Mouse (Mus musculus): ENCODE results near the gene Bcl9l. TPM values are rescaled to one million over a fixed set of nuclear protein-coding genes. Genes with fewer than 3 reads are reported as not detected.

The Bcl9l gene
- total and polyA plus RNA-seq, 3 experiments = 0.58 to 5.1 TPM; not detected in 1

- no peaks in the 10 kb centered on the region for H3K9me3 ChIP-seq (replicated peaks; ENCODE audit: insufficient read depth, low read length)
- TF ChIP-seq ELF1 (IDR thresholded peaks at IDR 0.05; ENCODE audit: low read depth, low read length) (no peak), NRF1 (IDR thresholded peaks at IDR 0.05; ENCODE audit: insufficient read depth, low read depth, low read length, poor library complexity, severe bottlenecking) (no peak), CHD2 (IDR thresholded peaks at IDR 0.05; ENCODE audit: low read length) (no peak), TBP (IDR thresholded peaks at IDR 0.05; ENCODE audit: low read depth, low read length) (no peak), CHD1 (IDR thresholded peaks at IDR 0.05; ENCODE audit: low read depth, low read length) (no peak), MEF2A (IDR thresholded peaks at IDR 0.05; ENCODE audit: extremely low read depth, insufficient replicate concordance, low read depth, low read length, poor library complexity, severe bottlenecking) (no peak)
- no peaks in the 10 kb centered on the region for H3K4me1 ChIP-seq (ENCODE audit: control insufficient read depth in 1 of 2, insufficient read depth in 2 of 2, low read length in 2 of 2)
- no peaks in the 10 kb centered on the region for H3K36me3 ChIP-seq (ENCODE audit: control insufficient read depth in 1 of 2, insufficient read depth in 2 of 2, low read length in 2 of 2)
- no peak overlapping the region for H3K27ac ChIP-seq (ENCODE audit: control insufficient read depth, low read depth, low read length)
- H3K79me2 ChIP-seq (ENCODE audit: control insufficient read depth, insufficient read depth, low read length, poor library complexity) = no peaks in the 10 kb centered on the region
- no peak for DNase-seq (ENCODE audit: low read depth, low spot score)
- no peak overlapping the region for H3K9ac ChIP-seq (ENCODE audit: control insufficient read depth, low read depth, low read length, poor library complexity, severe bottlenecking)
- H3K4me3 ChIP-seq (ENCODE audit: control insufficient read depth in 1 of 2, insufficient read depth in 1 of 2, low read depth in 2 of 2, low read length in 2 of 2) = no peak overlapping the region
- H3K27me3 ChIP-seq (ENCODE audit: control insufficient read depth in 1 of 2, insufficient read depth in 2 of 2, low read length in 2 of 2) = no peaks in the 10 kb centered on the region
Measured at GRCm38 (mm10) chr9:44552161-44552560, 69.5 kb downstream of the Bcl9l start.

Other genes starting within 250 kb of the Bcl9l start
- 9.1 and 14.9 TPM in 2 replicates for gene Cbl, start 248.8 kb upstream of the Bcl9l start, total RNA-seq (2012; rRNA removed)
- 10 to 100 TPM; 36.8 to 41.1 TPM for gene Cbl, start 248.8 kb upstream of the Bcl9l start, polyA plus RNA-seq (2012; ENCODE audit: insufficient read depth in 1 of 2, insufficient read length in 2 of 2, low read depth in 1 of 2, low replicate concordance in 2 of 2, missing spikeins in 1 of 2)
- gene Ccdc153, start 242.1 kb upstream of the Bcl9l start, total RNA-seq (2012; rRNA removed) = not detected in 2 replicates
- gene Ccdc153, start 242.1 kb upstream of the Bcl9l start, polyA plus RNA-seq (2012; ENCODE audit: insufficient read depth in 1 of 2, insufficient read length in 2 of 2, low read depth in 1 of 2, low replicate concordance in 2 of 2, missing spikeins in 1 of 2) = not detected
- gene Pdzd3, start 231.4 kb upstream of the Bcl9l start, total RNA-seq (2012; rRNA removed) = not detected in 2 replicates
- gene Pdzd3, start 231.4 kb upstream of the Bcl9l start, polyA plus RNA-seq (2012; ENCODE audit: insufficient read depth in 1 of 2, insufficient read length in 2 of 2, low read depth in 1 of 2, low replicate concordance in 2 of 2, missing spikeins in 1 of 2) = under 1 TPM in 1 of 2 experiments, not detected in 1; 0.06 TPM
- gene Nlrx1, start 214.2 kb upstream of the Bcl9l start, total RNA-seq (2012; rRNA removed) = 1.2 and 1.5 TPM in 2 replicates
- gene Nlrx1, start 214.2 kb upstream of the Bcl9l start, polyA plus RNA-seq (2012; ENCODE audit: insufficient read depth in 1 of 2, insufficient read length in 2 of 2, low read depth in 1 of 2, low replicate concordance in 2 of 2, missing spikeins in 1 of 2) = 1 to 10 TPM in 1 of 2 experiments, not detected in 1; 7.0 TPM
- 2.5 and 4.1 TPM in 2 replicates for gene Abcg4, start 194.2 kb upstream of the Bcl9l start, total RNA-seq (2012; rRNA removed)
- gene Abcg4, start 194.2 kb upstream of the Bcl9l start, polyA plus RNA-seq (2012; ENCODE audit: insufficient read depth in 1 of 2, insufficient read length in 2 of 2, low read depth in 1 of 2, low replicate concordance in 2 of 2, missing spikeins in 1 of 2) = 10 to 100 TPM in 1 of 2 experiments, not detected in 1; 17.1 TPM
- gene Hinfp, start 177.2 kb upstream of the Bcl9l start, total RNA-seq (2012; rRNA removed) = 14.3 and 16.4 TPM in 2 replicates
- 10 to 100 TPM in 1 of 2 experiments, not detected in 1; 31.3 TPM for gene Hinfp, start 177.2 kb upstream of the Bcl9l start, polyA plus RNA-seq (2012; ENCODE audit: insufficient read depth in 1 of 2, insufficient read length in 2 of 2, low read depth in 1 of 2, low replicate concordance in 2 of 2, missing spikeins in 1 of 2)
- gene C2cd2l, start 162.5 kb upstream of the Bcl9l start, total RNA-seq (2012; rRNA removed) = 4.3 and 4.7 TPM in 2 replicates
- 10 to 100 TPM in 1 of 2 experiments, not detected in 1; 10.9 TPM for gene C2cd2l, start 162.5 kb upstream of the Bcl9l start, polyA plus RNA-seq (2012; ENCODE audit: insufficient read depth in 1 of 2, insufficient read length in 2 of 2, low read depth in 1 of 2, low replicate concordance in 2 of 2, missing spikeins in 1 of 2)
- 12.7 and 14.9 TPM in 2 replicates for gene Dpagt1, start 156.8 kb upstream of the Bcl9l start, total RNA-seq (2012; rRNA removed)
- gene Dpagt1, start 156.8 kb upstream of the Bcl9l start, polyA plus RNA-seq (2012; ENCODE audit: insufficient read depth in 1 of 2, insufficient read length in 2 of 2, low read depth in 1 of 2, low replicate concordance in 2 of 2, missing spikeins in 1 of 2) = 10 to 100 TPM in 1 of 2 experiments, not detected in 1; 43.5 TPM
- 805 and 828 TPM in 2 replicates for gene H2afx, start 148.1 kb upstream of the Bcl9l start, total RNA-seq (2012; rRNA removed)
- gene H2afx, start 148.1 kb upstream of the Bcl9l start, polyA plus RNA-seq (2012; ENCODE audit: insufficient read depth in 1 of 2, insufficient read length in 2 of 2, low read depth in 1 of 2, low replicate concordance in 2 of 2, missing spikeins in 1 of 2) = 10 to 100 TPM in 1 of 2 experiments, not detected in 1; 89.6 TPM
- gene Hmbs, start 138.6 kb upstream of the Bcl9l start, total RNA-seq (2012; rRNA removed) = 110 and 145 TPM in 2 replicates
- gene Hmbs, start 138.6 kb upstream of the Bcl9l start, polyA plus RNA-seq (2012; ENCODE audit: insufficient read depth in 1 of 2, insufficient read length in 2 of 2, low read depth in 1 of 2, low replicate concordance in 2 of 2, missing spikeins in 1 of 2) = 100 to 1,000 TPM in 1 of 2 experiments, not detected in 1; 138 TPM
- 18.4 and 18.6 TPM in 2 replicates for gene Vps11, start 121.2 kb upstream of the Bcl9l start, total RNA-seq (2012; rRNA removed)
- gene Vps11, start 121.2 kb upstream of the Bcl9l start, polyA plus RNA-seq (2012; ENCODE audit: insufficient read depth in 1 of 2, insufficient read length in 2 of 2, low read depth in 1 of 2, low replicate concordance in 2 of 2, missing spikeins in 1 of 2) = 10 to 100 TPM in 1 of 2 experiments, not detected in 1; 27.1 TPM
- 137 and 186 TPM in 2 replicates for gene Hyou1, start 103.3 kb upstream of the Bcl9l start, total RNA-seq (2012; rRNA removed)
- gene Hyou1, start 103.3 kb upstream of the Bcl9l start, polyA plus RNA-seq (2012; ENCODE audit: insufficient read depth in 1 of 2, insufficient read length in 2 of 2, low read depth in 1 of 2, low replicate concordance in 2 of 2, missing spikeins in 1 of 2) = 100 to 1,000 TPM in 1 of 2 experiments, not detected in 1; 160 TPM
- gene Slc37a4, start 86.0 kb upstream of the Bcl9l start, total RNA-seq (2012; rRNA removed) = 29.0 and 31.9 TPM in 2 replicates
- 10 to 100 TPM in 1 of 2 experiments, not detected in 1; 35.3 TPM for gene Slc37a4, start 86.0 kb upstream of the Bcl9l start, polyA plus RNA-seq (2012; ENCODE audit: insufficient read depth in 1 of 2, insufficient read length in 2 of 2, low read depth in 1 of 2, low replicate concordance in 2 of 2, missing spikeins in 1 of 2)
- 2,496 and 2,743 TPM in 2 replicates for gene Rps25, start 75.7 kb upstream of the Bcl9l start, total RNA-seq (2012; rRNA removed)
- gene Rps25, start 75.7 kb upstream of the Bcl9l start, polyA plus RNA-seq (2012; ENCODE audit: insufficient read depth in 1 of 2, insufficient read length in 2 of 2, low read depth in 1 of 2, low replicate concordance in 2 of 2, missing spikeins in 1 of 2) = 1,000 to 10,000 TPM in 1 of 2 experiments, not detected in 1; 3,114 TPM
- gene Trappc4, start 75.2 kb upstream of the Bcl9l start, total RNA-seq (2012; rRNA removed) = 121 and 140 TPM in 2 replicates
- 100 to 1,000 TPM in 1 of 2 experiments, not detected in 1; 129 TPM for gene Trappc4, start 75.2 kb upstream of the Bcl9l start, polyA plus RNA-seq (2012; ENCODE audit: insufficient read depth in 1 of 2, insufficient read length in 2 of 2, low read depth in 1 of 2, low replicate concordance in 2 of 2, missing spikeins in 1 of 2)
- 13.2 and 18.7 TPM in 2 replicates for gene Ccdc84, start 64.3 kb upstream of the Bcl9l start, total RNA-seq (2012; rRNA removed)
- 10 to 100 TPM in 1 of 2 experiments, not detected in 1; 18.0 TPM for gene Ccdc84, start 64.3 kb upstream of the Bcl9l start, polyA plus RNA-seq (2012; ENCODE audit: insufficient read depth in 1 of 2, insufficient read length in 2 of 2, low read depth in 1 of 2, low replicate concordance in 2 of 2, missing spikeins in 1 of 2)
- gene Foxr1, start 41.7 kb upstream of the Bcl9l start, total RNA-seq (2012; rRNA removed) = 0.08 TPM in 1 of 2 replicates, not detected in the other
- under 1 TPM in 1 of 2 experiments, not detected in 1; 0.07 TPM for gene Foxr1, start 41.7 kb upstream of the Bcl9l start, polyA plus RNA-seq (2012; ENCODE audit: insufficient read depth in 1 of 2, insufficient read length in 2 of 2, low read depth in 1 of 2, low replicate concordance in 2 of 2, missing spikeins in 1 of 2)
- not detected in 2 replicates for gene Upk2, start 27.8 kb upstream of the Bcl9l start, total RNA-seq (2012; rRNA removed)
- not detected for gene Upk2, start 27.8 kb upstream of the Bcl9l start, polyA plus RNA-seq (2012; ENCODE audit: insufficient read depth in 1 of 2, insufficient read length in 2 of 2, low read depth in 1 of 2, low replicate concordance in 2 of 2, missing spikeins in 1 of 2)
- gene Cxcr5, start 79.1 kb downstream of the Bcl9l start, total RNA-seq (2012; rRNA removed) = not detected in 2 replicates
- under 1 TPM in 1 of 2 experiments, not detected in 1; 0.18 TPM for gene Cxcr5, start 79.1 kb downstream of the Bcl9l start, polyA plus RNA-seq (2012; ENCODE audit: insufficient read depth in 1 of 2, insufficient read length in 2 of 2, low read depth in 1 of 2, low replicate concordance in 2 of 2, missing spikeins in 1 of 2)
- gene Ddx6, start 122.1 kb downstream of the Bcl9l start, total RNA-seq (2012; rRNA removed) = 35.9 and 44.6 TPM in 2 replicates
- gene Ddx6, start 122.1 kb downstream of the Bcl9l start, polyA plus RNA-seq (2012; ENCODE audit: insufficient read depth in 1 of 2, insufficient read length in 2 of 2, low read depth in 1 of 2, low replicate concordance in 2 of 2, missing spikeins in 1 of 2) = 10 to 100 TPM; 41.9 to 96.5 TPM
- gene Treh, start 190.4 kb downstream of the Bcl9l start, total RNA-seq (2012; rRNA removed) = not detected in 2 replicates
- gene Treh, start 190.4 kb downstream of the Bcl9l start, polyA plus RNA-seq (2012; ENCODE audit: insufficient read depth in 1 of 2, insufficient read length in 2 of 2, low read depth in 1 of 2, low replicate concordance in 2 of 2, missing spikeins in 1 of 2) = not detected